Mouse (Mus musculus) right cerebral cortex, postnatal 4 days (tissue): ENCODE data around the gene Gsn.
A peak's percentile ranks its signal among the peaks of the same experiment; 100 is the strongest.

Experiments
- DNase-seq: peaks from one replicate; pipeline ENCODE4 v3.0.0-alpha.2; 2022

Gene Gsn

DNA sequence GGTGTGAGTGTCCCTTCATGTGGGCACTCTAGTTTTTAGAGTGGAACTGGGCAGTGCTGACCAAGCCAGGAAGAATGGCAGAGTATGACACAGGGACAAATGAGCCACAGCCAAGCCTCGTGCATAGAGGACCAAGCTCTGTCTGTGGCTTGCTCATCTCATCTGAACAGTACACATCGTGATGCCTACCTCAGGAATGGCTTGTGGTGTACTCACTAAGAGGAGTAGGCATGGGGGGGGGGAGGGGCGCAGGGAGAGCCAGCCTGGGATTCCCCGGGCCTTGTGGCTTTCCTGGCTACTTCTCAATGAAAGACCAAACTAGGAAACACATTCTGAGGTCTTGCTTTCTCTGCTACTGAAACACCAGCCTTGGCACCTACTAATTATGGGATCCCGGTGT, 1.2 kb upstream of the Gsn start:
- no peak for DNase-seq

DNA sequence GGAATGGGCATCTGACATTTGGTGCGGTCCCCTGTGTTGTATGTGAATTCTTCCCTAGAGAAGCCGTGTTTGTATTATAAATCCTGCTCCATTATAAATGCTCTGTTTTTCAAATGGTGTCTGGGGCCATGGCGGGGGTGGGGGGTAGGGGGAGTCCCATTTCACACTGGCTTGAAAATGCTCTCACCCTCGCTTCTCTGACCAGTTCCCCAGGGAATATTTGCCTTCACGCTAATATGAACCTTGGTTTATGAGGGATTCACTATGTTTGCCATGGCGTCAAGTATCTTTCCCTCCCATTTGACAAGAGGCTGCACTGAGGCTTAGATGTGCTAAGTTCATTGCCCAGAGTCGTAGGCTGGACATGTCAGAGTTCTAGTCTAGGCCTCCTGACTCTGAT, 718 bp upstream of the Gsn start:
- DNase-seq, result no peak

DNA sequence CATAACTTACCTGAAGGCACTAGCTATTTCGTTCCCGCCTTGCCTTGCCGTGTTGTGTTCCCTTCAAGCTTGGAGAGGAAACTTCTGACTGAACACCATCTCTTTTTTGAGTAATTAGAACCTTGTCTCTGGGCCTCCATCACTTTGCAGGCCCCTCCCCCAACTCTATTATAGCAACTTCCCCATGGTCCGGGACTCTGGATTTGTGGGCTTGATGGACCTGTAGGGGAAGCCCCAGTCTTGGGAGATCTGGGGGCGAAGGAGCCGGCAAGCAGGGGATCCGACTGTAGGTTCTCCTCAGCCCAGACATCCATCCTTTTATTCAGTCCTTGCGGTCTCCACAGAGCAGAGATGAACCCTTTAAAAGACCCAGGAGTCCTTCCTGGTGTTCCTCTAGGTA, 752 bp downstream of the Gsn start:
- DNase-seq, result no peak

DNA sequence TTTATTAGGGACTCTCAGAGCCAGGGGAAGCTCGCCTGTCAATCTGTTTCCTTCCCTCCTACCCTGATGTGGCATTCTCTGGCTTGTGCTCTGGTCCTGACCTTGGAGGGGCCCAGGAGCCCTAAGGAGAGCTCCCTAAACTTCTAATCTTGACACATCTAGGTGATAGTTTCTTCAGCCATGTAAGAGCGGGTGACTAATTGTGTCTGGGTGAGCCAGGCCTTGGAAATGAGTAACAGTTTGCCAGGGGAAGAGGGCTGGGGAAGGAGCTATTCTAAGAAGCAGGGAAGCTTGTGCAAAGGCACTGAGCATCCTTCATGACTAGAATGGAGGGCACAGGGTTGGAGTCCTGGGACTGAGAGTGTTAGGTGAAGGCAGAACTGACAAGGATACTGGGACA, 1.7 kb downstream of the Gsn start:
- DNase-seq, result no peak

DNA sequence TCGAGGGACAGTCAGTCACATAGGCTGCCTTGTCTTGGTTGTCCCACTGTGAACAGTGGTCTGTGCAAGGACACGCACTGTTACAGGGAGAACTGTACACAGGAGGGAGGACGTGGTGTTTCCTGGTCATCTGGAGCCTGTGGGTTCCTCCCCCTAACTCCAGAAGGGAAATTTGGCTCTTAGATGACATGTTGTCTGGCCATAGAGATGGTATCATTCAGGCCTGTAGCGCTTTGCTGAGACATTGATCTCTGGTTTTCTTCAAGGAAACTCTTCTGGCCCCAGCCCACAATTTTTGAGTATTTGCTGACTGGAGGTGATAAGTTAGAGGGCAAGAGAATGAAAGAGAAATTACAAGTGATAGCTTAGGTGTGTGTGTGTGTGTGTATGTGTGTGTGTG, 2.4 kb downstream of the Gsn start:
- no peak for DNase-seq

DNA sequence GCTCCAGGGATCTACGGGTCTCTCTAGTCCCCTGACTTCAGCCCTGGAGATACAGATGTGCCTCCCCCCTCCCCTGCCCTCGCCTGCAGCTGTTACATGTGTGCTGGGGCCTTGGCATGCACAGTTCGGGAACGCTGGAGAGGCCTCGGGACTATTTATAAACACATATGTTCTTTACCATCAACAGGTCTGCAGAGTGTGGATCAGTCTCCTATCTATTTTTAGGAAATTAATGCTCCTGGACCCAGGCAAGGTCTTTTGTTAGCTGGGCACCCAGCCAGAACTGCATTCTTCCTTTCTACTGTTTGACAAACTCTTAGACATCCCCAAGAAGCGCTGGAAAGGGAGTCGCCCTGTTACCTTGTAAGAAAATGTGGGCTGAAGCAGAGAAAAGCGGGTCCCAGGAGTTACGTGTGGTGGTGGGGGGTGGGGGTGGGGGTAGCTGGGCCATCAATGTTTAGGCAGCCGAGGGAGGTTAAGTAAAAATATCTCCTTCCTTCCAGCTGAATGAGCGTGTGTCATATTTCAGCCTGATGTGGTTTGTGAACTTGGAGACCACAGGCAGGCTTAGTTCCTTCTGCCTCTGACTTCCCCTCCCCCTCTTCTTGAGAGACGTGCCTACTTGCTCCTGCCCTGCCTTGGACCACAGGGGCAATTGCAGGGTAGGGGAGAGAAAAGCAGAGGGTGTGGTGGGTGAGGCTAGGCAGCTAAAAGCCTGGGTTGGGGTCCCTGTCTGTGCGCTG, 3.3 kb downstream of the Gsn start:
- DNase-seq, result no peak

DNA sequence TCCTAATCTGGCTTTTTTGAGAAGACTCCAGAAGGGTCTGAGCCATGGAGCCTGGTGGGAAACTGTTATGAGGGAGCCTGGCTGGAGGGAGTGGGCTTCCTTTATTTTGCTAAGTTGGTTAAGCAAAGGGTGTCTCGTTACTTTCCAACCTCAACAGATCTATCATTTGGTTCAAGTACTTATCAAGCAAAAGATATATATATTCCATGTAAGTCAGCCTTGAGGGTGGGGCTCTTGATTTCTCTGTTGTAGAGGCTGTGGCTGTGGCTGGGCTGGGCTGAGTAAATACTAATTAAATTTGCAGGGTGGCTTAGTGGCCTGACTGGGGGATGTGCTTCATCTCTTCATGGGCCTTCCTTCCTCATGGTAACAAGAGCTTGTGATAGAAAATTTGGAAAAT, 4.1 kb downstream of the Gsn start:
- no peak for DNase-seq

DNA sequence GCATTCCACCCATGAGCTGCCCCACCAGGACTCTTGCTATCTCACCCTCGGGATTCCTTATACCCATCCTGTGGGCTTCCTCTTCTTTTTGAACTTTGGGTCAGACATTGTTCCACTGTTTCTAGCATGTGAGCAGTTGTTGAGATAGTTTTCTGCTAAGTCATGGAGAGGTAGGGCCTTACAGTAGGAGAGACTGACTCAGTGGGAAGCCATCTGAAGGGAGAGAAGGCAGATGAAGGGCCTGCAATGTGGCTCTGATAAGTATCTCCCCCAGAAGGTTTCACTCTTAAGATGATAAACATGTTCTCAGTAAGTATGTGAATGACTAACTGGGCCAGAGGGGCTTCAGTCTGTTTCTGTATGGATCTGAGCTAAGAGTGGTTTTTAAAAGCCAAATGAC, 7.9 kb downstream of the Gsn start:
- no peak for DNase-seq

DNA sequence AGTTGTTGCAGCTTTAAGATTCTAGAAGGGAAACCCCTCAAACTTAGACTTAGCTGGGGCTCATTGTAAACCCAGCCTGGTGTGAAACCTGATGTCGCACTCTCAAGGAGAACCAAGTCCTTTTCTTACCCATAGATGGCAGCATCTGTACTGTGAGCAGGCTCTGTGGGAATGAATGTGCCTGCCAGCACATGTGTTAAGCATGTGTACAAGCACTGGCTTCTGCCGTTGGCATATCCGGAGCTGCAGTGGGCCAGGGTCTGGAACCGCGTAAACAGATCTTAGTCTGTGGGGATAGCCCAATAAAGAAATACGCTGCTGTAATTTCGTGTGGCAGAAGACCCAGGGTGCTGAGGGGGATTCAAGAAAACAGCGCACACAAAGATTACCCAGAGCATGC, 9.1 kb downstream of the Gsn start:
- peak; percentile 40 for DNase-seq

DNA sequence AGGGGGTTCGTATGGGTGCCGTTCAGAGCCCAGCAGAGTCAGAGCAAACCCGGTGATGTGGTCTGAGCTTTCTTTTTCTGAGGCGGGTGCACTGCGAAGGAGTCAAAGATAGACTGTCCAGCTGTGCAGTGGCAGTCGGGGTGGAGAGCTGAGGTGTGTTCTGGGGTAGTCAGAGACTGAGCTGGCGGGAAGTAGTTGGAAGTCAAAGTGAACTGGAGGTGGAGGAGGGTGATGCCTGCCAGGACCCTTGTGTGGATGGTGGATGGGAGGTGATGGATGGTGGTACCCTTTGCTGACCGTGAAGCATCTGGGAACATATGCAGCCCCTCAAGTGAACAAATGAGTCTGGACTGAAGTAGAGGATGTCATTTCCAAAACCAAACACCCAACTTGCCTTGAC, 9.6 kb downstream of the Gsn start:
- DNase-seq, result no peak

DNA sequence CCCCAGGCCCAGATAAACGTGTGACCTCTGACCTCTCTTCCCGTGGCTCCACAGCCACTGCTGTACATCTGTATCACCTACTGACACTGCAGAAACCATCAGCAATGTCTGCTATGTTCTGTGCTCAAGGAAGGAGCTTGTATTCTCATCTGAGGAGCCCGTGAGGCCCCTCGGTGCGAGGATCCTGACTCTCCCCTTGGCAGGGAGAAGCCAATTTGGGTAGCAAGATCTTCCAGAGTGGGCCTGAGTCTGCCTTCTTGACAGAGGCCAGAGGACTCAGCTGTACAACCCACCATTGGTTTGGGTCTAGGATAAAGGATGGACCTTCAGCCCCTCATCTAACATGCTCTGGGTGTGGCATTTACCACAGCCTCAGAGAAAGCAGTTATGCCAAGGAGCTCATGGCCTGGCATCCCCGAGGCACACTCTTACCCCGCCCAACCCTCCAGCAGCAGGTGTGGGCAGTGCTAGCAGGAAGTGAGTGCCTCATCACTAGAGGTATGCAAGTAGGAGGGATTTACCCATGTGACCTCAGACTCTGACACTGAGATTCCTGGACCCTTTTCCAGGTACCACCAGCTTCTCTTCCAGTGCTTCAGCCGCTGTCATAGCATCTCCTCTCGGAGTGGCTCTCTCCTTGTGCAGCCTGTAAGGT, 10.2 kb downstream of the Gsn start:
- no peak for DNase-seq

DNA sequence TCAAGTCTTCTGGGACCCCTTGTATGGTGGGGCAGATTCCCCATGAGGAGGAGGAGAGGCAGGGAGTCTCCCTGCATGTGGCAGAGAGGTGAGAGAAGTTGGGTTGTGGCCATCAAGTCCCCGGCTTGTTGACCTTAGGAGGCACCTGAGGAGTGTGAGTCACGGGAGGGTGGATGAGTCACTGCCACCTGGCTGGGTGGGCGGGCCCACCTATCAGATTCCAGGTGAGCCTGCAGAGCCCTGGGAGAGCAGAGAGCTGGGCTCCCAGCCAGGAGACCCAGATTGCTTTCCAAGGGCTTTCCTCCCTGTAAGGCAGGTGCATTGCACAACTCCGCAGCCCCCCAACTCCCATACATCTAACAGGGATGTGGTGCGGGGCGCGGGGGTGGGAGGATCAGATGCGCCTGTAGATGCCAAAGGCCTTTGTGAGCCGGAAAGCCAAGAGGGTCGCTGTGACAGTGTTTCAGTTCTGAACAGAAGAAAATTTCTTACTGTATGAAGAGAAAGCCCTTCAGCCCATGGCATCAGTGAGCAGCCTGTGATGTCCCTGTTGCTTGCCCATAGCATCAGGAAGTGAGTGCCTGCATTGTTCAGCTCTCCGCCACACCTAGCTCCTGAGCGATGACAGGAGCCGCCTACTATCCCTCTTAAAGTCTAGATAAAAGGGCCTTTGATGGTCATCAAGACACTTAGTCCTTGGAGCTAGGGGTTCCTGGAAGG, 11.1 kb downstream of the Gsn start:
- no peak for DNase-seq

DNA sequence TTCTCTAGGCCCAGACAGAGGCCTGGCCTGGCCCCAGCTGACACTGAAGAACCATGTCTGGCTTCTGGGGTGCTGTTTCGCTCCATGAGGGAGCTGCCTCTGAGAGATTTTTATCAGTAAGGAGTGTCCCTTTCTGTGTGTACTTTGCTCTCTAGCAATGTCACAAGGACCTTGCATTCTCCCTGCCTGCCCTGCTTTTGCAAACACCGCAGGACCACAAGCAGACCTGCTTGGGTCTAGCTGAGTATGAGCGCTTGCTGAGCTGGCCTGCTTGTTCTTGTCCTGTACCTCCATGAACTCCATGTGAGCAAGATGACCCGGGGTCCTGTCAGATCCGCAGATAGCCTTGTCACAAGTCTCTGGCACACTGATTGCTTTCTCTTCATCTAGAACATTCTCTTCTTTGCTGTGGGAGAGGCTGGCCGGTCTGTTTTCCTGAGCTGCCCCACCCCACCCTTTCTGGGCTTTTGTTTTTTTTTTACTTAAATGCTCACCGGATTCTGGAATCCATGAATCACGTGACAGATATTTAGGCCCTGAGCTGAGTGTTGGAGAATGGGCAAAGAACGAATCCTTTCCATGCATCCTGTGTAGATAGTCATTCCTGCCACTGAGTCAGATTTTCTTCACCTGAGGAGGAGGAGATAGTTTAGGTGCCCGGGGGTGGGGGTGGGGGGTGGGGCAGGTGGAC, 11.8 kb downstream of the Gsn start:
- no peak for DNase-seq

DNA sequence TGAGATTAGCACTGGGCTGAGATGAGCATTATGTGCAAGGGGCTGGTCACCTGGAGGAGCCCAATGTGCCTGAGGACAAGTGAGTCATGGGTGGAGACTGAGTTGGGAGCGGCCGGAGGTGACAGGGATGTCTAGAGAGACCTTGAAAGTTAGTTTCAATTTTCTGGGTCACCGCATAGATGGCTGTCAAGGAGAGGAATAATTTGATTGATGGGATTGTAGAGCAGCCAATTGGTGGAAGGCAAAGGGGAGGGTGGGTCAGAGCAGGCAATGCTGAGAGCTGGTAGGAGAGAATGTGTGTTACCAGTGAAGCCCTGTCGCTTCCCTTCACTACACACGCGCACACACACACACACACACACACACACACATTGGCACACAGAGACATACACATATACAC, 13.0 kb downstream of the Gsn start:
- DNase-seq, result no peak

DNA sequence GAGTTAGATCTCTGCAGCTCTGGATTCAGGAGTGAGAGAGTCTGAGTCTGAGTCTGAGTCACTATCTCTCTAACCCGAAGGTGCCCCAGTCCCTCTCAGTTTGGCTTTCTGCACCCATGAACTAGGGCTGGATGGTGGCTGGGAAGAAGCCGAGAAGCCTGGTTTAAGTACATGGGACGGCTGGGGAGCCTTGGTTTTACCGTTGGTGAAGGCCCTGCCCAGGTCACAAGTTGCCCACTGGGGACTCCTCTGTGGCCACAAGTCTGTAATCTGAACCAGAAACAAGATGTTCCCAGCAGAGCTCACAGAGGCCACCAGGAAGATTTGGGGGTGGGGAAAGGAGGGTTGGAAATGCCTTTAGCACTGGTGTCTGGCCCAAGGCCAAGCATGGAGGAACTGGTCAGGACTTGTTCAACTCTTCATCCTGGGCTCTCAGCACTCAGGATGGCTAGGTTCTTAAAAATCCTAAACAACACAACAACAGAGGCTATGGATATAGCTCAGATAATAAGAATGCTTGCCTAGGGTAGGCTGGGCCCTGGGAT, 13.6 kb downstream of the Gsn start:
- DNase-seq, result no peak

DNA sequence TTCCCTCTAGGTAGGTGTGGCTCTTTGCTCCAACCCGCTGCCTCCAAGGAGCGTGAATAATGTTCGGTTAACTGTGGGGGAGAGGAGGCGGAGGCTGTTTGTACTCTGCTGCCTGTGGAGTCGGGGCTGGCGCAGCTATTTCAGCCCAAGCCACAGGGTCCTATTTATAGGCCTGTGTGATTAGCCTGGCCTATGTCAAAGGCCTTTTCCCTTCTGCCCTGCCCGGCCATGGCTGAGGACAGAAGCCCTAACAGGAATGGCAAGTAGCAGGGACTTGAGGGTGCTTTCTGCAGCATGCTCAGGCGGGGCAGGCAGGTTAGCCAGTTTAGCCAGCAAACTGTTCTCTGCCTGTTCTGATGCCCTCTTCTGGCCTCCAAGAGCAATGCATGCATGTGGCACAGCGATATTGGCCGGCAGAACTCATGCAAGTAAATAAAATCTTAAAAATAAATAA, 14.4 kb downstream of the Gsn start:
- peak; percentile 49 for DNase-seq

DNA sequence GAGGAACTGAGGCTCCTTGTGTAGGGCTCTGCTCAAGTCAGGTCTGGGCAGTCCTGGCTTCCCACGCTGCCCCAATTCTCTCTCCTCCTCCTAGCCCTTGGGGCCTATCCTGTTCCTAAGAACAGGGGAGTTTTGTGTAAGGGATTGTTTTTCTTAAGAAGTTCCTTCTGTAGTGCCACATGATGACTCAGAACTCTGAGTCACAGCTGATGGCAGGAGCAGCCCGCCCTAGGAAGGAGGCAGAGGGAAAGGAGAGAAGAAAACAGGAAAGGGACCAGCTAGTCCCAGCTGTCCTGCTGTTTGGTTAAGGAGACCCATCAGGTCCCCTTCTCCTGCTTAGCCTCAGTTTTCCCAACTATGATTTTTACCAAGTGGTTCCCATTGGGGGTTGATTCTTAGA, 15.6 kb downstream of the Gsn start:
- DNase-seq, result no peak

DNA sequence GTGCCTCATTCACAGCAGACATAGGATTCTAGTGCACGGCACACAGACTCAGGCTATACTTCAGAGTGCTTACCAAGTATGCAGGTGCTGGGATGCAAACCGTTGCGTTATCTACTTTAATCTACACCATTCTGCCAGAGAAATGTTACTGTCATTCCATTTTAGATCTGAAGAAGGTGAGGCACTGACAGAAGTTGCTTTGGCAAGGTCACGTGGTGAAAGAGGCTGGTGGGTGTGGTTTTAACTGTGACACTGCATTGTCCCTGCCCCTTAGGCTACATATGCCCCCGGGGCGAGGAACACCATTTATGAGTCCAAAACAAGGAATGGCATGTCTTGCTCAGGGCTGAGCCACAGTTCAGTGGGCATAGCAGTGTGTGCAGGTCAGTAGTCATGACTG, 16.7 kb downstream of the Gsn start:
- DNase-seq, result no peak

DNA sequence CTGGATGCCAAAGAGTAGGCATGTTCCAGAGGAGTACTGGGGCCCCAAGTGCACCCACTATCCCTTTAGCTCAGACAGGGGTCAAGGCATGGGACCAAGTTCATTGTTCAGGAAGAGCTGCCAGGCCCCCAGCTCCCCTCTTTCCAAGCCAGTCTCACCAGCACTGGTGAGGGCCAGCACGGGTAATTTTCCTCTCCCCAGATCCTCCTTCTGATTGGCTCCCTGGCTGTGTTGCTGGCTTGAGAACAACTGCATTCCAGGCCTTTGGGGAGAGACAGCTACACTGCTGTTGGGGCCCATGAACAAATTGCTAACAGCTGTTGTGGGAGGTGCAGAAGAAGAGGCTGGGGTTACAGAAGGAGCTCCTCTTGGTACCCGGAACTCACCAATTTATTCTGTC, 17.4 kb downstream of the Gsn start:
- DNase-seq, result no peak

DNA sequence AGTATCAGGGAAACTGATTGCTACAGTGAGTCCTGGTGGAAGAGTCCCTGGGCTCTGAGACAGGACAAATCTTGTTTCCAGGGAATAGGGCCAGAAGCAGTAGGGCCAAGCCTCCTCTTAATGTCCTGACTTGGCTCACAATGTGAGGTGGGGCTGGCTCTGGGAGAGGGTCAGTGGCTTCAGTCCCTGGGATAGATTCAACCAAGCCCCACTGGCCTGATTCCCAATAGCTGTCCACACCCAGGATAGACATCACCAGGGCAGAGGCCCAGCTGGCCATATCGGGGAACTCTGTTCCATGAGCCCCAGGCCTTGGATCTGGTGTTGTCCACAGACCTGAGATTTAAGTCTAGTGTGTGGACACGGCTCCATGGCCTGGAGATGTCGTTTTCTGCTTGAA, 21.5 kb downstream of the Gsn start:
- DNase-seq, result no peak

DNA sequence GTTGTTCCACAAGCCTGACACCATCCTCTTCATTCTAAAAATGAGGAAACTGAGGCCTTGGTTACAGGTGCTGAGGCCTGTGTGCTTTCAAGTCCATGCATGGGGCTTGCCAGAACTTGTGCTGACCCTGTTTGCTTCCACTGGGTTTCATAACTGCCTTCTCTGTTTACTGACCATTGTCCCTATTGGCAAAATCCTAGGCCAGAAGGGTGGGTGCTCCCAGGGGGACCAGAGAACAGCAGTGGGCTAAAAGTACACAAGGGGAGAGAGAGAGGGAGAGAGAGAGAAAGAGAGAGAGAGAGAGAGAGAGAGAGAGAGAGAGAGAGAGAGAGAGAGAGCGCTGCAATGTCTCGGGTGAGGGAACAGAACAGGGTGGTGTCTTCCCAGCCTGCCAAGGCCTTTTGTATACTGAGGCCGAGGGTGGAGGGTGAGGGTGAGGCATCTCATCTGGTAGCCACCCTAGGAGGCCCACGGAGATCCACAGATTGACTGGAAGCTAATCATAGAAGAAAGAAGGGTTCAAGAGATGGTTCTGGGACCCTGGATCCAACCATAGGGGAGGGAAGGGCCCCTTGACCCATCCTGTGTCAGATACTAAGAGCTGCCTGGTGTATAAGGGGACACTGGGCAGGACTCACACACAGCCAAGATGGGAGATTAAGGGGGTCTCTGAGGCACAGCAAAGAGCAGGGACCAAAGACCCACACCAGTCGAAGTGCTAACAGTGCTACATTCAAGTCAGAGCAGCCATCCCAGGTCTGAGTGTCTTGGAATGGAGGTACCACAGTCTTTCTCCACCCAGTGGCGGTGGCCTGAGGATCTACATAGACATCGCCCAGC, 22.4 kb downstream of the Gsn start:
- DNase-seq, result no peak

DNA sequence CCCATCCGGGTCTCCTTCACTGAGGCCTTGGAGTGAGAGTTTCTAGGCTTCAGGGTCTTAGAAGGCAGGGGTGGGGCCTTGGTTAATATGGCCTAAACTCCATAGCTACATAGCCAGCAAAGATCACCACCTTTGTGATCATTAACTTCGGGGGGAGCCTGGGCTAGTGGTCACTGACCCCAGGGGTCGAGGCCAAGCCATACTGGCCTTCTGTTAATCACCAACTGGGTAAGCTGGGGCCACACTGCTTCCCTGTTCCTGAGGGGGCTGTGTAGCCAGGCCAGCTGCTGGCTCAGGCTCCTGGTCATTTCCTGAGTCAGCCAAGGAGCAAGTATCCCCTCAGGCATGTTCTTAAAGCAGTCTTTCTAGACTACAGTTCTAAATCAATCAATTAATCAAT, 23.8 kb downstream of the Gsn start:
- no peak for DNase-seq
